ENCODE assay signal across 20 mouse cellular contexts in genomic region chr9:47374086-47374485, GRCm38 (mm10).
DNase-seq lines count a peak whose midpoint lies in the region.
"Had no signal": no experiment of that assay in that cellular context is flagged by ENCODE, and none has a peak within 500 bp of the region (broad histone marks: within the 10 kb centered on the region; RNA-seq: fewer than 3 reads in every experiment).

No protein-coding gene starts in this region.

- peaks cover 22% of the 10 kb centered on the region for H3K27me3 ChIP-seq in heart, embryonic 10.5 days (ENCODE audit: insufficient read depth, poor library complexity, severe bottlenecking)
- H3K27me3 ChIP-seq: CH12.LX; embryonic facial prominence, embryonic 13.5 days; embryonic facial prominence, embryonic 15.5 days had no signal

- no peak overlapping the region for H3K27ac ChIP-seq in heart, embryonic 10.5 days
- H3K27ac ChIP-seq: embryonic facial prominence, embryonic 13.5 days; embryonic facial prominence, embryonic 15.5 days; forebrain, embryonic 10.5 days; forebrain, embryonic 12.5 days had no signal

- peaks cover 31% of the 10 kb centered on the region for H3K4me1 ChIP-seq in heart, embryonic 10.5 days

- 94% methylated on average over 7 of the region's 7 CpGs for WGBS in heart, embryonic 10.5 days

- no peaks in the 10 kb centered on the region for H3K9me3 ChIP-seq in heart, embryonic 10.5 days
- H3K9me3 ChIP-seq: embryonic facial prominence, embryonic 13.5 days; embryonic facial prominence, embryonic 15.5 days; forebrain, embryonic 12.5 days had no signal

- no peaks in the 10 kb centered on the region for H3K36me3 ChIP-seq in heart, embryonic 10.5 days
- H3K36me3 ChIP-seq: embryonic facial prominence, embryonic 13.5 days; embryonic facial prominence, embryonic 15.5 days; forebrain, embryonic 10.5 days; forebrain, embryonic 12.5 days had no signal

- H3K4me3 ChIP-seq in heart, embryonic 10.5 days, result no peak overlapping the region
- H3K4me3 ChIP-seq: embryonic facial prominence, embryonic 13.5 days; embryonic facial prominence, embryonic 15.5 days; erythroblast, embryonic 14.5 days; forebrain, embryonic 10.5 days; forebrain, embryonic 12.5 days had no signal

- peak; percentile 55 for DNase-seq in heart, adult 11 months
- DNase-seq in heart, embryonic 10.5 days (ENCODE audit: low spot score), result no peak
- DNase-seq in MEL-GATA-1-ER (ENCODE audit: extremely low read depth, low read depth), result peak; percentile 27
- DNase-seq in layer of hippocampus, postnatal 25 days (ENCODE audit: extremely low spot score in 1 of 2, low spot score in 1 of 2), result no peak
- no peak for DNase-seq in layer of hippocampus, adult 8-10 months (ENCODE audit: low spot score in 2 of 2)
- DNase-seq: adrenal gland, adult 8-10 months; adrenal gland, postnatal 14 days; adrenal gland, postnatal 36 days; B cell, adult 2 months; cerebellum, adult 11-12 months; cerebellum, adult 2 months; cerebellum, adult 9-10 months; cerebellum, postnatal 10 days; cerebellum, postnatal 25 days had no signal

Comparison
In these comparisons a context has a peak if more than half of its experiments do, and no peak if none do; other contexts are left out.
1. DNase-seq: peak in heart, adult 11 months (single experiment) and MEL-GATA-1-ER (single experiment); none in heart, embryonic 10.5 days (single experiment), layer of hippocampus, postnatal 25 days (0 of 2) and layer of hippocampus, adult 8-10 months (0 of 2).